In the genomic region with DNA sequence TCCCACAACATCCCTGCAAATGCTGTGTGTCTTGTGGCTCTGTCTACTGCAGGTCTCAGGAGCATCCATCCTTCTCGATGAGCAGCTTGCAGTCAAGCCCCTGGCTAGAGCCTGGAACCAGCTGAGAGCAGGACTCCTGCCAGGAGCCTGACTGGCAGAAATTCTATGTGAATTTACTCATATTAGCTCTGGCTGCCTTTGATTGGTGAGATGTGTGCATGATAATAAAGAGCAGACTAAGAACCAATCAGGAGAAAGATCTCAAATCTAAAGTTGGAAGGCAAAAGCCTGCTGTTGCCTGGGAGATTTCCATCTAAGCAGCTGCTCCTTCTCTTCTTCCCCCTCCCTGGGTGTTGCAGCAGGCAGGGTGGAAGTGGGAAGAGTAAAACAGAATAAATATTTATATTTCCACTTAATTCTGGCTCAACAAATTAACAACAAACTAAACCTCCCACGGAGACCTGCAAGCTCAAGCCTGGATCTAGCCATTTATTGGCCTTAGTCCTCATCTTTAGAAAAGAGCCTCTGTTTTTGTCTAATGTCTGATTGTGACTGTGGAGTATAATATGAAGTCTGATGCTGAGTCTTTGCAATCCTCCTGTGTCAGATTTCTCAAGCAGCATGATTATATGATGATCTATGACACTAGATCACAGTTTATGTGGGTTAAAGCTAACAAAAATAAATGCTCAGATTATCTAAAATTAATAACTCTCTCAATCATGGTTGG, we compare ENCODE assay signal across 10 mouse cellular contexts.
DNase-seq lines count a peak whose midpoint lies in the region; ATAC-seq lines count a peak whose summit lies in the region.
"Had no signal": no experiment of that assay in that cellular context is flagged by ENCODE, and none has a peak within 500 bp of the region (broad histone marks: within the 10 kb centered on the region; RNA-seq: fewer than 3 reads in every experiment).

No protein-coding gene starts in this region.

- H3K4me3 ChIP-seq in intestine, embryonic 16.5 days (ENCODE audit: low read length), result no peak overlapping the region
- peak overlapping the region; percentile 25 for H3K4me3 ChIP-seq in lung, embryonic 16.5 days (ENCODE audit: low read length)
- no peak overlapping the region for H3K4me3 ChIP-seq in stomach, embryonic 14.5 days (ENCODE audit: low read depth, low read length)
- H3K4me3 ChIP-seq: heart, adult 2 months had no signal

- no peaks in the 10 kb centered on the region for H3K4me1 ChIP-seq in intestine, embryonic 16.5 days (ENCODE audit: control insufficient read depth, insufficient read depth, low read length)
- no peaks in the 10 kb centered on the region for H3K4me1 ChIP-seq in lung, embryonic 16.5 days (replicated peaks; ENCODE audit: control insufficient read depth, insufficient read depth, low read length)
- no peaks in the 10 kb centered on the region for H3K4me1 ChIP-seq in stomach, embryonic 14.5 days (ENCODE audit: control insufficient read depth, insufficient read depth, low read length)

- no peaks in the 10 kb centered on the region for H3K9me3 ChIP-seq in intestine, embryonic 16.5 days (ENCODE audit: control insufficient read depth, low read length)
- H3K9me3 ChIP-seq in lung, embryonic 16.5 days (ENCODE audit: control insufficient read depth, low read length), result no peaks in the 10 kb centered on the region
- H3K9me3 ChIP-seq in stomach, embryonic 14.5 days (ENCODE audit: control insufficient read depth, low read depth, low read length), result no peaks in the 10 kb centered on the region

- peak; percentile 34 to 54 for DNase-seq in kidney, postnatal 4 days
- no peak for DNase-seq in kidney, adult 8-10 months
- peak; percentile 96 for DNase-seq in cerebellum, postnatal 14 days
- DNase-seq in natural killer cell, adult 2 months (ENCODE audit: low spot score in 2 of 2), result no peak
- DNase-seq in heart, postnatal 4 days, result no peak

- H3K4me2 ChIP-seq in intestine, embryonic 16.5 days (ENCODE audit: low read depth, low read length), result no peak overlapping the region
- H3K4me2 ChIP-seq in lung, embryonic 16.5 days (ENCODE audit: low read depth, low read length), result peak overlapping the region; percentile 27
- 0 out of 2 replicates have a peak overlapping the region, but pooled peaks have one; percentile 5 for H3K4me2 ChIP-seq in stomach, embryonic 14.5 days (replicated peaks; ENCODE audit: low read depth, low read length)

- peak; percentile 93 for ATAC-seq in intestine, embryonic 16.5 days
- peak; percentile 96 for ATAC-seq in lung, embryonic 16.5 days (ENCODE audit: low read depth)
- peak; percentile 87; the same call in 1 of the 2 replicates for ATAC-seq in stomach, embryonic 14.5 days (ENCODE audit: insufficient number of reproducible peaks, insufficient read depth, low FRiP score, low read depth)
- ATAC-seq: Patski had no signal

- H3K27me3 ChIP-seq in intestine, embryonic 16.5 days (replicated peaks; ENCODE audit: control insufficient read depth, insufficient read depth, low read length), result no peaks in the 10 kb centered on the region
- H3K27me3 ChIP-seq in lung, embryonic 16.5 days (ENCODE audit: control insufficient read depth, insufficient read depth, low read depth, low read length), result no peaks in the 10 kb centered on the region
- H3K27me3 ChIP-seq in stomach, embryonic 14.5 days (ENCODE audit: control insufficient read depth, insufficient read depth, low read length), result no peaks in the 10 kb centered on the region
- H3K27me3 ChIP-seq: Patski had no signal

- no peaks in the 10 kb centered on the region for H3K36me3 ChIP-seq in intestine, embryonic 16.5 days (ENCODE audit: control insufficient read depth, insufficient read depth, low read length)
- H3K36me3 ChIP-seq in lung, embryonic 16.5 days (ENCODE audit: control insufficient read depth, insufficient read depth, low read length), result no peaks in the 10 kb centered on the region
- H3K36me3 ChIP-seq in stomach, embryonic 14.5 days (ENCODE audit: control insufficient read depth, insufficient read depth, low read length), result no peaks in the 10 kb centered on the region

- no peak overlapping the region for H3K9ac ChIP-seq in intestine, embryonic 16.5 days (ENCODE audit: low read depth, low read length)
- H3K9ac ChIP-seq in lung, embryonic 16.5 days (ENCODE audit: low read length), result no peak overlapping the region
- no peak overlapping the region for H3K9ac ChIP-seq in stomach, embryonic 14.5 days (replicated peaks; ENCODE audit: low read depth, low read length)

- 42% methylated on average over 2 of the region's 2 CpGs for WGBS in intestine, embryonic 16.5 days
- WGBS in lung, embryonic 16.5 days, result 34% methylated on average over 2 of the region's 2 CpGs
- WGBS in stomach, embryonic 14.5 days, result 30% methylated on average over 2 of the region's 2 CpGs

- no peak overlapping the region for H3K27ac ChIP-seq in intestine, embryonic 16.5 days (ENCODE audit: low read length)
- H3K27ac ChIP-seq in lung, embryonic 16.5 days (ENCODE audit: low read length), result peak overlapping the region; percentile 5
- H3K27ac ChIP-seq in stomach, embryonic 14.5 days (ENCODE audit: low read length), result no peak overlapping the region
- H3K27ac ChIP-seq: heart, adult 2 months had no signal

Comparison
In these comparisons a context has a peak if more than half of its experiments do, and no peak if none do; other contexts are left out.
1. DNase-seq: peak in kidney, postnatal 4 days (2 of 2) and cerebellum, postnatal 14 days (2 of 2); none in kidney, adult 8-10 months (0 of 2), natural killer cell, adult 2 months (0 of 2) and heart, postnatal 4 days (single experiment).
2. Peak in every context shown above with its lines, with median percentiles within 50 percentile points of each other: ATAC-seq.